Mouse (Mus musculus): ENCODE measurements around the gene Rnaseh1.

Gene Rnaseh1

GRCm38 (mm10) chr12:28667287-28667686 is 17.9 kb downstream of the Rnaseh1 start:
- DNase-seq (ENCODE audit: low spot score in 2 of 2), result no peak

GRCm38 (mm10) chr12:28674038-28674720 is 24.8 kb downstream of the Rnaseh1 start:
- no peak for DNase-seq (ENCODE audit: low spot score in 2 of 2)

- peak; percentile 84 to 87 for DNase-seq (ENCODE audit: low spot score in 2 of 2)
Measured at GRCm38 (mm10) chr12:28675121-28675924, 25.9 kb downstream of the Rnaseh1 start, which contains the start of gene Adi1. TSS of gene Adi1 (plus strand) at chr12:28675231.

- no peak for DNase-seq (ENCODE audit: low spot score in 2 of 2)
Measured at GRCm38 (mm10) chr12:28675925-28676209, 26.5 kb downstream of the Rnaseh1 start.

GRCm38 (mm10) chr12:28684674-28685073 is 35.3 kb downstream of the Rnaseh1 start:
- DNase-seq (ENCODE audit: low spot score in 2 of 2), result no peak

GRCm38 (mm10) chr12:28685771-28686170 is 36.4 kb downstream of the Rnaseh1 start:
- DNase-seq (ENCODE audit: low spot score in 2 of 2), result no peak

GRCm38 (mm10) chr12:28686199-28686879 is 36.9 kb downstream of the Rnaseh1 start:
- no peak for DNase-seq (ENCODE audit: low spot score in 2 of 2)

- DNase-seq (ENCODE audit: low spot score in 2 of 2), result no peak
Measured at GRCm38 (mm10) chr12:28688996-28689395, 39.6 kb downstream of the Rnaseh1 start.

GRCm38 (mm10) chr12:28690730-28691129 is 41.3 kb downstream of the Rnaseh1 start:
- DNase-seq (ENCODE audit: low spot score in 2 of 2), result no peak

- DNase-seq (ENCODE audit: low spot score in 2 of 2), result no peak
Measured at GRCm38 (mm10) chr12:28693738-28694137, 44.3 kb downstream of the Rnaseh1 start.

- DNase-seq (ENCODE audit: low spot score in 2 of 2), result no peak
Measured at GRCm38 (mm10) chr12:28694231-28694630, 44.8 kb downstream of the Rnaseh1 start.

- no peak for DNase-seq (ENCODE audit: low spot score in 2 of 2)
Measured at GRCm38 (mm10) chr12:28694776-28695175, 45.4 kb downstream of the Rnaseh1 start.

GRCm38 (mm10) chr12:28697821-28698595 is 48.6 kb downstream of the Rnaseh1 start:
- DNase-seq (ENCODE audit: low spot score in 2 of 2), result no peak

- no peak for DNase-seq (ENCODE audit: low spot score in 2 of 2)
Measured at GRCm38 (mm10) chr12:28699086-28699485, 49.7 kb downstream of the Rnaseh1 start.

GRCm38 (mm10) chr12:28699656-28700055 is 50.3 kb downstream of the Rnaseh1 start:
- DNase-seq (ENCODE audit: low spot score in 2 of 2), result peak; percentile 71 to 73

- no peak for DNase-seq (ENCODE audit: low spot score in 2 of 2)
Measured at GRCm38 (mm10) chr12:28700101-28700511, 50.7 kb downstream of the Rnaseh1 start.

GRCm38 (mm10) chr12:28700561-28701025 is 51.2 kb downstream of the Rnaseh1 start:
- peak; percentile 63 to 69 for DNase-seq (ENCODE audit: low spot score in 2 of 2)

- peak; percentile 45 to 79 for DNase-seq (ENCODE audit: low spot score in 2 of 2)
Measured at GRCm38 (mm10) chr12:28701302-28701701, 51.9 kb downstream of the Rnaseh1 start.

GRCm38 (mm10) chr12:28704381-28704780 is 55.0 kb downstream of the Rnaseh1 start:
- DNase-seq (ENCODE audit: low spot score in 2 of 2), result no peak

- no peak for DNase-seq (ENCODE audit: low spot score in 2 of 2)
Measured at GRCm38 (mm10) chr12:28705204-28705603, 55.8 kb downstream of the Rnaseh1 start.

- no peak for DNase-seq (ENCODE audit: low spot score in 2 of 2)
Measured at GRCm38 (mm10) chr12:28708154-28708553, 58.8 kb downstream of the Rnaseh1 start.
